Mouse (Mus musculus): ENCODE data around the gene Timm10. TPM values are rescaled to one million over a fixed set of nuclear protein-coding genes. Genes with fewer than 3 reads are reported as not detected.
A peak's percentile ranks its signal among the peaks of the same experiment; 100 is the strongest.

The Timm10 gene
- polyA plus RNA-seq, 1 experiment from 2014 or later, result 56.3 TPM

DNA sequence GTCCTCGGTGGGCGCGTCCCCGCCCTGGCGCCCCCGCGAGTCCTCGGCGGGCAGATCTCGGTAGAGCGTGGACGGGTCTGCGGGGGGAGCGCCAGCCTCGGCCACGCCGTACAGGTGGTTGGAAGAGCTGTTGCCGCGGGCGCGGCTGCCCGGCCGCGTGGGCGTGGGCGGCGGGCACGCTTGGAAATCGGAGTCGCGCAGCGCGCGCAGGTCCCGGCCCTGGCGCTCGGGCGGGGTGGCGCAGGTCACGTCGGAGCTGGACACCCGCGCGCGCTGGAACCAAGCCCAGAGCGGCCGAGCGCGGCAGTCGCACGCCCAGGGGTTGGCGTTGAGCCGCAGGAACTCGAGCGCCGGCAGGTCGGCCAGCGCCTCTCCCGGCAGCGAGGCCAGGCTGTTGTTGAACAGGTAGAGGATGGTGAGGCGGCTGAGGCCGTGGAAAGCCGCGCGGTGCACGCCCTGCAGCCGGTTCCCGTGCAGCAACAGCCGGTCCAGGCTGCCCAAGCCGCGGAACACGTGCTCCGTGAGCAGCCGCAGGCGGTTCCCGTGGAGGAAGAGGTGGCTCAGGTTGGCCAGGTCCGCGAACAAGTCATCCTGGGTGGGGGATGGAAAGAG is 45.4 kb downstream of the Timm10 start:
- peak; percentile 47 for DNase-seq (ENCODE audit: low spot score)
- peaks cover 13% of the 10 kb centered on the region for H3K4me1 ChIP-seq (replicated peaks)
- no peaks in the 10 kb centered on the region for H3K36me3 ChIP-seq
- 0 out of 2 replicates have a peak, but pooled peaks cover 2% of the 10 kb centered on the region for H3K9me3 ChIP-seq
- peak overlapping the region; percentile 25 for H3K27ac ChIP-seq
- H3K4me3 ChIP-seq, result peak overlapping the region; percentile 53
- H3K27me3 ChIP-seq (ENCODE audit: insufficient read depth, poor library complexity, severe bottlenecking), result peaks cover 99% of the 10 kb centered on the region
- 1% methylated on average over 78 of the region's 78 CpGs for WGBS

DNA sequence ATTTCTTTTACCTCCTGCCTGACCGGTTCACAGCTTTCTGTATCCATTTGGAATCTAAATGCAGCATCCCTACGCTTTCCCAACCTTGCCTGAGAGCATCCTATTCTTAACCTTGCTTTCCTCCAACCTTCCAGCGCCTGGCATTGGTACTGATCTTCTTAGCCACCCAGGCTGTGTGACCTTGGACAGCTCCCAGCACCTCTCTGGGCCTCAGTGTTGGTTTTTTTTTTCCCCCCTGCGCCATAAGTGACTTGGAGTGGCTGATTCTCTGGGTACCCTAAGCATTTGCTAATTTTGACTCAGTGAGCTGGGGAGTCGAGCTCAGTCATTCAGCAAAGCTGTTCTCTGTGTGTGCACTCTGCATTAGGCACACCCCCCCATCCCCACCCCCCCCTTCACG is 49.0 kb downstream of the Timm10 start:
- Histone ChIP-seq H3K36me3 (no peaks in the 10 kb centered on the region), H3K27ac (no peak overlapping the region), H3K4me1 (replicated peaks) (peaks cover 13% of the 10 kb centered on the region), H3K27me3 (ENCODE audit: insufficient read depth, poor library complexity, severe bottlenecking) (peaks cover 80% of the 10 kb centered on the region), H3K4me3 (no peak overlapping the region), H3K9me3 (no peaks in the 10 kb centered on the region)
- DNase-seq (ENCODE audit: low spot score), result no peak
- WGBS, result 56% methylated on average over 6 of the region's 6 CpGs

Other genes starting within 250 kb of the Timm10 start
- 33.2 and 39.7 TPM in 2 replicates for gene Ctnnd1, start 176.2 kb upstream of the Timm10 start, polyA plus RNA-seq (2016; fragmentation: Nextera tagmentation; extraction: Ambion mirVana)
- gene Btbd18, start 167.9 kb upstream of the Timm10 start, polyA plus RNA-seq (2016; fragmentation: Nextera tagmentation; extraction: Ambion mirVana), result 0.25 and 0.31 TPM in 2 replicates
- 515 and 539 TPM in 2 replicates for gene Selenoh, start 156.2 kb upstream of the Timm10 start, polyA plus RNA-seq (2016; fragmentation: Nextera tagmentation; extraction: Ambion mirVana)
- gene Gm28635, start 149.0 kb upstream of the Timm10 start, polyA plus RNA-seq (2016; fragmentation: Nextera tagmentation; extraction: Ambion mirVana), result not detected in 2 replicates
- 47.1 and 47.6 TPM in 2 replicates for gene Med19, start 148.6 kb upstream of the Timm10 start, polyA plus RNA-seq (2016; fragmentation: Nextera tagmentation; extraction: Ambion mirVana)
- gene Tmx2, start 147.9 kb upstream of the Timm10 start, polyA plus RNA-seq (2016; fragmentation: Nextera tagmentation; extraction: Ambion mirVana), result 151 and 167 TPM in 2 replicates
- gene Zdhhc5, start 111.8 kb upstream of the Timm10 start, polyA plus RNA-seq (2016; fragmentation: Nextera tagmentation; extraction: Ambion mirVana), result 25.4 and 26.7 TPM in 2 replicates
- 49.6 and 53.6 TPM in 2 replicates for gene Clp1, start 99.6 kb upstream of the Timm10 start, polyA plus RNA-seq (2016; fragmentation: Nextera tagmentation; extraction: Ambion mirVana)
- 10.0 and 14.6 TPM in 2 replicates for gene Ypel4, start 92.9 kb upstream of the Timm10 start, polyA plus RNA-seq (2016; fragmentation: Nextera tagmentation; extraction: Ambion mirVana)
- gene Gm19426, start 83.3 kb upstream of the Timm10 start, polyA plus RNA-seq (2016; fragmentation: Nextera tagmentation; extraction: Ambion mirVana), result 9.5 and 10.4 TPM in 2 replicates
- 29.4 and 43.1 TPM in 2 replicates for gene Serping1, start 51.6 kb upstream of the Timm10 start, polyA plus RNA-seq (2016; fragmentation: Nextera tagmentation; extraction: Ambion mirVana)
- 37.2 and 41.6 TPM in 2 replicates for gene Ube2l6, start 28.2 kb upstream of the Timm10 start, polyA plus RNA-seq (2016; fragmentation: Nextera tagmentation; extraction: Ambion mirVana)
- 0.09 and 0.14 TPM in 2 replicates for gene Smtnl1, start 4.3 kb upstream of the Timm10 start, polyA plus RNA-seq (2016; fragmentation: Nextera tagmentation; extraction: Ambion mirVana)
- gene Slc43a1, start 11.9 kb downstream of the Timm10 start, polyA plus RNA-seq (2016; fragmentation: Nextera tagmentation; extraction: Ambion mirVana), result 23.1 and 28.6 TPM in 2 replicates
- gene Rtn4rl2, start 59.7 kb downstream of the Timm10 start, polyA plus RNA-seq (2016; fragmentation: Nextera tagmentation; extraction: Ambion mirVana), result 3.8 and 4.0 TPM in 2 replicates
- gene Slc43a3, start 109.6 kb downstream of the Timm10 start, polyA plus RNA-seq (2016; fragmentation: Nextera tagmentation; extraction: Ambion mirVana), result 21.5 and 26.6 TPM in 2 replicates
- gene Prg2, start 153.5 kb downstream of the Timm10 start, polyA plus RNA-seq (2016; fragmentation: Nextera tagmentation; extraction: Ambion mirVana), result not detected in 2 replicates
- not detected in 2 replicates for gene Prg3, start 161.2 kb downstream of the Timm10 start, polyA plus RNA-seq (2016; fragmentation: Nextera tagmentation; extraction: Ambion mirVana)
- gene Ssrp1, start 210.2 kb downstream of the Timm10 start, polyA plus RNA-seq (2016; fragmentation: Nextera tagmentation; extraction: Ambion mirVana), result 310 and 387 TPM in 2 replicates
- gene P2rx3, start 210.5 kb downstream of the Timm10 start, polyA plus RNA-seq (2016; fragmentation: Nextera tagmentation; extraction: Ambion mirVana), result 18.0 and 20.5 TPM in 2 replicates
- 29.3 and 31.2 TPM in 2 replicates for gene Tnks1bp1, start 221.0 kb downstream of the Timm10 start, polyA plus RNA-seq (2016; fragmentation: Nextera tagmentation; extraction: Ambion mirVana)